Mouse (Mus musculus) heart, embryonic 13.5 days (tissue): Measurements from ENCODE around the gene Ran. TPM values are rescaled to one million over a fixed set of nuclear protein-coding genes. Genes with fewer than 3 reads are reported as not detected.

Experiments used
- ATAC-seq: fragments of 200-750 bp; cut with Nextera tagmentation; 2 replicates; pipeline ENCODE4 v1.8.0; 2017; ENCODE audit warnings: moderate TSS enrichment; ENCODE audit not compliant: insufficient number of reproducible peaks, low FRiP score, low TSS enrichment; ENCODE audit errors: extremely low read depth
- H3K27ac ChIP-seq: fragments of 300-500 bp; sonication (generic); replicated peaks from 2 replicates; pipeline ENCODE4 v1.5.1; 2015; ENCODE audit warnings: moderate library complexity, mild to moderate bottlenecking, inconsistent platforms
- H3K27me3 ChIP-seq: fragments of 300-500 bp; sonication (generic); replicated peaks from 2 replicates; pipeline ENCODE4 v1.6.1; 2015; ENCODE audit warnings: mild to moderate bottlenecking, inconsistent platforms
- H3K36me3 ChIP-seq: fragments of 300-500 bp; sonication (generic); 2 replicates; pipeline ENCODE4 v1.6.1; 2015; ENCODE audit warnings: mild to moderate bottlenecking, inconsistent platforms
- H3K4me1 ChIP-seq: fragments of 300-500 bp; sonication (generic); 2 replicates; pipeline ENCODE4 v1.6.1; 2015; ENCODE audit warnings: inconsistent platforms
- H3K4me2 ChIP-seq: fragments of 300-500 bp; sonication (generic); 2 replicates; pipeline ENCODE4 v1.6.1; 2015; ENCODE audit warnings: inconsistent platforms, mild to moderate bottlenecking, moderate library complexity
- H3K4me3 ChIP-seq: fragments of 300-500 bp; sonication (generic); 2 replicates; pipeline ENCODE4 v1.5.1; 2015; ENCODE audit warnings: moderate library complexity, mild to moderate bottlenecking, inconsistent platforms
- H3K9ac ChIP-seq: fragments of 300-500 bp; sonication (generic); 2 replicates; pipeline ENCODE4 v1.6.1; 2015; ENCODE audit warnings: inconsistent platforms, mild to moderate bottlenecking, moderate library complexity
- H3K9me3 ChIP-seq: fragments of 300-500 bp; sonication (generic); 2 replicates; pipeline ENCODE4 v1.6.1; 2016; ENCODE audit warnings: inconsistent platforms
- WGBS: fragments of 180-500 bp; shearing (Covaris S2); methylation state at CpG from one replicate; pipeline ENCODE4 v1.1.7; 2015; ENCODE audit warnings: mixed read lengths; 5-methylcytosine and 5-hydroxymethylcytosine counted together
- polyA plus RNA-seq: library from polyadenylated mRNA; unstranded; fragments of >200 nt; fragmentation: Nextera tagmentation; extraction: Ambion mirVana; gene quantifications from 2 replicates; pipeline ENCODE4 v1.2.1, GENCODE M21; 2015

Ran gene
- polyA plus RNA-seq, 1 experiment from 2014 or later, result 389 TPM

DNA sequence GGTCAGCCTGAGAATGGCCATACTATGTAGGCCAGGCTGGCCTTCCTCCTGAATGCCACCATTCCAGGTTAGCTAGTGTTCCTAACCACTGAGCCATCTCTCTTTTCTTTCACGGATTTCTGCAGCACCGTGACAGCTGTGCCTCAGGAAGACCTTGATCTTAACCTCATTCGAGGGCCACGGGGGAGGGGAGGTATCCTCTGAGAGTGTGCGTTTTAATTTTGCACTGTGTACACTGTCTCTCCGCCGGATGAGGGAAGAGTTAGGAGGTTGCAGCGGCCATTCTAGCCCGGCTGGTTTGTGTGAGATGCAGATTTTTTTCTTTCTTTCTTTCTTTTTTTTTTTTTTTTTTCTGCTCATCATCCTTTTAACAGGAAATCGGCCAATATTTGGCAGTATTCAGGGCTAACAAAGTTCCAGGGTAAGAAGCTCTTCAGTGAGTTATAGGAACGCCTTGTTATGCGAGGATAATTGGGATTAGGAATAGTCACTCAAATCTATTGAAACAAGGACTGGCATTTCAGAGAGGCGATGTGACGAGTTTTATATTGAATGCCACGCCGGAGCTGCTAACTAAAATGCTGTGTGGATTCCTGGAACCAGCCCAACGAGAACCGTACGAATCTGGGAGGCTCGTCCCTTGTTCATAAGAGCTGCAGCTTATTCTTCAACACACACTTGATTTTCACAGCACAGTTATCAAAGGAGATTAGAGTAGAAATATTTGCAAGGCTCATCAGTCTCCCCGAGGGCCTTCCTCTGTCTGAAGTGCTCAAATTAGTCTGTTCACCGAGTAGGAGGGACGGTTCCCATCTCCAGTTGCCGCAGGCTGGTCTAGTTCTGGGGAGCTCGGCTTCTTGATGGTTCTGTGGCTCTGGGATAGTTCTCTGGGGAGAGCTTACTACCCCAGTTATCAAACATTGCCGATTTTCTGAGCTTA, 26.0 kb downstream of the Ran start:
- peak overlapping the region; percentile 5; the same call in 1 of the 2 replicates for H3K4me2 ChIP-seq

DNA sequence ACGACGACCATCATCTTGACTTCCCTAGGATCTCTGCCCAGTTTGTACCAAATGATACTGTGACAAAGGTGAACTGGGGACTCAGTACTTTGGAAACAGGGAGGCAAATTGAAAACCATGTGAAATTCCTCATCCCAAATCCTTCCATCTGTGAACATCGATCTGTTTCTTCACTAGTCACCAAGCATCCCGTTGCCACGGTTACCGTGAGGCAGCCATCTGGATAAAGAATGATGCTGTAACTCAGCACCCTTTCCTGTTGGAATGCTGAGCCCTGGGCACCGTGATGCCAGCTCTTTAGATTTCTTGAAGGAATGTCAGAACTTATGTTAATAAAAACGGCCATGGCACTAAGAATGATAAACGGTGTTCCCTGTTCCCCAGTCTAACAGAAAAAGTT, 29.5 kb downstream of the Ran start:
- Histone ChIP-seq H3K27me3 (0 out of 2 replicates have a peak, but pooled peaks cover 3% of the 10 kb centered on the region), H3K36me3 (no peaks in the 10 kb centered on the region), H3K9me3 (no peaks in the 10 kb centered on the region), H3K4me3 (no peak overlapping the region), H3K4me2 (no peak overlapping the region), H3K9ac (no peak overlapping the region), H3K4me1 (peaks cover 3% of the 10 kb centered on the region), H3K27ac (no peak overlapping the region)
- ATAC-seq, result no peak
- 77% methylated on average over 9 of the region's 9 CpGs for WGBS

More for the DNA sequence above, 26.0 kb downstream of the Ran start:
- no peak overlapping the region for H3K27ac ChIP-seq
- WGBS, result 53% methylated on average over 26 of the region's 26 CpGs
- H3K27me3 ChIP-seq, result no peaks in the 10 kb centered on the region
- H3K4me3 ChIP-seq, result no peak overlapping the region
- H3K36me3 ChIP-seq, result no peaks in the 10 kb centered on the region
- 0 out of 2 replicates have a peak overlapping the region, but pooled peaks have one; percentile 1 for H3K9ac ChIP-seq
- H3K9me3 ChIP-seq, result no peaks in the 10 kb centered on the region
- H3K4me1 ChIP-seq, result peaks cover 3% of the 10 kb centered on the region
- no peak for ATAC-seq

DNA sequence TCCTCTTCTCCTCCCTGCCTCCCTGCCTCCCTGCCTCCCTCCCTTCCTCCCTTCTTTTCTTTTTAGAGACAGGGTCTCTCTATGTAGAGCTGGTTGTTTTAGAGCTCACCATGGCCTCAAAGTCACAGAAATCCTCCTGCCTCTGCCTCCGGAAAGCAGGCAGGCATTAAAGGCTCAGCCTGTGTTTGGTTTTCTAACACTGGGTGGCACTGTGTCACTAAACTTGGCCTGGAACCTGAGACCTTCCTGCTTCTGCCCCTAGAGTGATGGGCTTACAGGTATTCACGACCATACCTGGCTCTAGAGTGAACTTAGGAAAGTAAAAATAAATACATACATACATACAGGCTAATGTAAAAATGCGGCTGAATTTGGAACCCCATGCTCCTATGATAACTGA, 32.0 kb downstream of the Ran start:
- Histone ChIP-seq H3K9me3 (no peaks in the 10 kb centered on the region), H3K27me3 (peaks cover 15% of the 10 kb centered on the region; the same call in 1 of the 2 replicates), H3K9ac (no peak overlapping the region), H3K4me1 (no peaks in the 10 kb centered on the region), H3K27ac (no peak overlapping the region), H3K36me3 (no peaks in the 10 kb centered on the region), H3K4me2 (no peak overlapping the region), H3K4me3 (no peak overlapping the region)
- no peak for ATAC-seq
- WGBS, result 71% methylated on average over 3 of the region's 3 CpGs

DNA sequence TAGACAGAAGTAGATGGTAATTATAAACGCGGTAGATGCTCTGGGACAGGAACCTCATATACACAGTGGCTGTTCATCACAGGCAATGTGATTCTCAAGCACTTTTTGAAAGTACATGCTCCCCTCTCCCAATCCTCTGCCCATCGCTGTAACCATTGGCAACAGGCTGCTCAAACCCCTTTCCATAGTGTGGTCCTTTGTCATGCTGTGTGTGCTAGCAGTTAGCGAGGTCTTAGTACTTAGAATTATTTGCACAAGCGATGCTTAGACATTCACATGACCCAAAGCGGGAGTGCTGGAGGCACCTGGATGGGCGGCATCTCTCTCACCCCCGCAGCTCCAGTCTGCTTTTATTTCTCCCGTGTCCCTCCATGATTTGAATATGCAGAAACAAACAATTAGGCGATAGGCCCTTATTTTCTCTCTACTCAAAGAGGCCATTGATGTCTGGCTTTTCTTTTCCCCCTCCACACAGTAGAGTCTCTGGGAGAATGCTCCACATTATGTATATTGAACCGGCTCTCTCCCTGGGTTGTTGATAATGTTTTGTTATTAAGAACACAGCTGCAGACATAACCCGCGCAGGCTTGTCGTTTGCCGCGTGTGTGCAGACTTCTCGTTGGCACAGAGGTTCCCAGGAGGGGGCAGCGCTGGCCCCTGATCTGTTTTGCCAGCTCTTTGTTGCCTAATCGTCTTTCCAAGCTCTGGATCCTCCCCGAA, 32.9 kb downstream of the Ran start:
- H3K9ac ChIP-seq, result no peak overlapping the region
- H3K4me1 ChIP-seq, result no peaks in the 10 kb centered on the region
- ATAC-seq, result no peak
- H3K4me3 ChIP-seq, result no peak overlapping the region
- H3K27ac ChIP-seq, result no peak overlapping the region
- 38% methylated on average over 20 of the region's 20 CpGs for whole genome bisulfite sequencing
- no peaks in the 10 kb centered on the region for H3K9me3 ChIP-seq
- no peaks in the 10 kb centered on the region for H3K36me3 ChIP-seq
- peaks cover 24% of the 10 kb centered on the region for H3K27me3 ChIP-seq
- no peak overlapping the region for H3K4me2 ChIP-seq

DNA sequence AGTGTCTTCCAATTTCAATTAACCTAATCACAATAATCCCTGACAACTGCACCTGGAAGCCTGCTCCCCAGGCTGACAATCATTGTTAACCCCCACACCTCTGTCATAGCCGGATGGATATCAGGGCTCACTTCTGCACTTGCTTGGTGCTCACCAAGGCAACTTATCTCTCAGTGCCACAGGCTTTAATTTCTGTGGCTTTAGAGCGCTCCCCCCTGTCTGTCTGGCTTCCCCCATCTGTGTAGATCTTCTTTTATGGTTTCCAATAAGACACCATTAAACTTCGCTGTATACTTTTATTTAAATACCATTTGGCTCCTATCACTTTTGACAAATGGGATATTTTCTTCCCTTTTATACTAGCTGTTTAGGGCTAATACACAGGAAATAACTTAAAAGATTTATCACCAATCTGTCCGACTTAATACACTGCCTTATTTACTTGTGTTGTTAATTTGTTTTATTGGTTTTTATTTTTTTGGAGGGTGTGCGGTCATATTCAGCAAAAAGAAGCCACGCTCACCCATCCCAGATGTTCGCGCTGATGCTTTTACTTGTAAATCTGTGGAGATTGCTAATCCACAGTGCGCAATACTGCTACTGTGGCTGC, 34.9 kb downstream of the Ran start:
- no peaks in the 10 kb centered on the region for H3K36me3 ChIP-seq
- peaks cover 25% of the 10 kb centered on the region for H3K27me3 ChIP-seq
- H3K4me2 ChIP-seq, result no peak overlapping the region
- no peak overlapping the region for H3K27ac ChIP-seq
- no peaks in the 10 kb centered on the region for H3K4me1 ChIP-seq
- no peak overlapping the region for H3K9ac ChIP-seq
- no peak overlapping the region for H3K4me3 ChIP-seq
- H3K9me3 ChIP-seq, result no peaks in the 10 kb centered on the region
- ATAC-seq, result no peak
- 74% methylated on average over 9 of the region's 9 CpGs for WGBS

DNA sequence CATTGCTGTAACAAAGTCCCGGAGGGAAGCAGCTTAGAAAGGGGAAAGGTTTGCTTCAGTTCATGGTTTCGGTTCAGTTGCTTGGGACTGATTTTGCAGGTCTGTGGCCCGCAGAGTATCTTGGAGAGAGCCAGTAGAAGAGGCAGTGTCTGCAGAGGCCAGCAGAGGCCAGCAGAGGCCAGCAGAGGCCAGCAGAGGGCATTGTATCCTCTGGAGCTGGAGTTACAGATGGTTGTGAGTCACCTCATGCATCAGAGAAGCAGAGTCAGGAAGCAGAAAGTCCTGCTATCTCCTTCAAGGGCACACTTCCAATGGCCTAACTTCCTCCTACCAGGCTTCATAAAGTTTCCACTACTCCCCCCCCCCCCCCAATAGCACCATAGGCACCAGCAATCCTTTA, 39.2 kb downstream of the Ran start:
- WGBS, result 70% methylated on average over 3 of the region's 3 CpGs
- no peak for ATAC-seq
- H3K4me1 ChIP-seq, result peaks cover 5% of the 10 kb centered on the region

DNA sequence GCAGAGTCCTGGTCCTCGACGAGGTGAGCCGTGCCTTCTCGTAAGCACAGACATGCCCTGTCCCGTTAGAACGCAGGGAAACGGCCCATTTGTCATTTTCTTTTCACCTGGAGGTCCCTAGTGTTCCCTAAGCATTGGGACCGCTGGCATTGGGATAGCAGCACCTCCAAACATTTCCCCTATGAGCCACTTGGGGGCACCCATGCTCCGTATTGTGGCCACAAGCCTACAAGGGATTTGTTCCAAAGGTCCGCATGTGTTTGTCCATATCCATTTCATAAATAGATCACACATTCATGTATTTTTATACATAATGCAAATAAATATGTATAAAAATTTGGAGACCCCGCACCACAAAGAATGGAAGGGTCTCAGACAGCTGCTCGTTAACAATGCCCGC, 41.7 kb downstream of the Ran start:
- no peak overlapping the region for H3K27ac ChIP-seq
- no peaks in the 10 kb centered on the region for H3K36me3 ChIP-seq
- no peaks in the 10 kb centered on the region for H3K9me3 ChIP-seq
- no peak overlapping the region for H3K9ac ChIP-seq
- peaks cover 54% of the 10 kb centered on the region for H3K27me3 ChIP-seq
- no peak overlapping the region for H3K4me3 ChIP-seq
- H3K4me1 ChIP-seq, result peaks cover 5% of the 10 kb centered on the region
- no peak overlapping the region for H3K4me2 ChIP-seq
- 20% methylated on average over 13 of the region's 13 CpGs for WGBS
- no peak for ATAC-seq

More for the DNA sequence above, 39.2 kb downstream of the Ran start:
- Histone ChIP-seq H3K4me2 (no peak overlapping the region), H3K9ac (no peak overlapping the region), H3K9me3 (no peaks in the 10 kb centered on the region), H3K4me3 (no peak overlapping the region), H3K36me3 (no peaks in the 10 kb centered on the region), H3K27me3 (peaks cover 55% of the 10 kb centered on the region), H3K27ac (no peak overlapping the region)

DNA sequence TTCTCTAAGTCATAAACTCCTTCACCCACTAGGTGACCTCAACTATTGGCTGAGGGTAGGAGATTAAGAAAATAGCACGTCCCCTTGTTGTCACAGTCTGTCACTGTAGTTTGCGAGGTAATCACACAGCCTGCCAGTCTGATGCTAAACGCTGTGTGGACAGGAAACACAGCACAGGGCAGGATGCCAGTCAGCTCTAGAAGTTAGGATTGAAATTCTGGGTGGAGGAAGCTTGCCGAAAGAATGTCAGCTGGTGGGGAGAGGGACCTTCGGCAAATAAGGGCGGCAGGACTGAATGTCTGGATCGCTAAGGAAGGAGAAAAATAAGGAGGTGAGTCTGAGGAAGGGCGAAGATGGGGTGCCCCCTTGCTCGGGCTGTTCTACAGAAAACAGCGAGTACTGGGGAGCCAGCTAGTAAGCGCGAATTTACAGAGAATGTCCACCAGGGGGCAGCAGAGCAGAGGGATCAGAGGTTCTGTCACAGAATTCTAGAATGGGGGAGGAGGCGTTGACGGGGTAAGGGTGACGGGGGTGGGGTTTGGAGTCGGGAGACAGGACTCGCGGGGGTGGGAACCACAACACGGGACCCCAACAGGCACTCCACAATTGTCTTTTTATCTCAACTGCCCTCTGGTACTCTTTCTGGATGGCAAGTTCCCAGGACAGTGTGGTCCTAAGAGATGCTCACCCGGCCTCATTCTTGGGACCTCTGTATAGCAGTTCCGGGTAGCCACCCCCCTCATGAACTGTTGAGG, 43.3 kb downstream of the Ran start:
- ATAC-seq, result no peak
- Histone ChIP-seq H3K9ac (no peak overlapping the region), H3K9me3 (no peaks in the 10 kb centered on the region), H3K27me3 (peaks cover 41% of the 10 kb centered on the region), H3K4me2 (peak overlapping the region; percentile 59), H3K4me3 (peak overlapping the region; percentile 25; the same call in 1 of the 2 replicates), H3K4me1 (peaks cover 5% of the 10 kb centered on the region), H3K36me3 (no peaks in the 10 kb centered on the region), H3K27ac (no peak overlapping the region)
- 9% methylated on average over 21 of the region's 21 CpGs for WGBS

DNA sequence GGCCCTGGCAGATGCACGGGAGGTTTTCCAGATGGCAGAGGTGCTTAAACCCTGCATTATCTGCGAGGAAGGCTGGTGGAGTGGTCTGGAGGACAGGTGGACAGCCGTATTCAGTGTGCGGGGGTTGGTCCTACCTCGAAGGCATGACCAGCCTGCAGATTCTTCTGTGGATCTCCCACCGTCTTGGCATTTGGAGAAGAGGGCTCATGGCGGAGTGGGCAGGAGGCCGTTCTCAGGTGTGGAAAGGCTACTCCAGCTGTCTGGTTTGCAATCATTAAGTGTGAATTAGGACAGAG, 43.9 kb downstream of the Ran start:
- 37% methylated on average over 8 of the region's 8 CpGs for WGBS
- Histone ChIP-seq H3K36me3 (no peaks in the 10 kb centered on the region), H3K27me3 (peaks cover 41% of the 10 kb centered on the region), H3K9ac (no peak overlapping the region), H3K27ac (no peak overlapping the region), H3K4me3 (peak overlapping the region; percentile 25; the same call in 1 of the 2 replicates), H3K9me3 (no peaks in the 10 kb centered on the region), H3K4me1 (peaks cover 5% of the 10 kb centered on the region), H3K4me2 (peak overlapping the region; percentile 59)
- ATAC-seq, result no peak

DNA sequence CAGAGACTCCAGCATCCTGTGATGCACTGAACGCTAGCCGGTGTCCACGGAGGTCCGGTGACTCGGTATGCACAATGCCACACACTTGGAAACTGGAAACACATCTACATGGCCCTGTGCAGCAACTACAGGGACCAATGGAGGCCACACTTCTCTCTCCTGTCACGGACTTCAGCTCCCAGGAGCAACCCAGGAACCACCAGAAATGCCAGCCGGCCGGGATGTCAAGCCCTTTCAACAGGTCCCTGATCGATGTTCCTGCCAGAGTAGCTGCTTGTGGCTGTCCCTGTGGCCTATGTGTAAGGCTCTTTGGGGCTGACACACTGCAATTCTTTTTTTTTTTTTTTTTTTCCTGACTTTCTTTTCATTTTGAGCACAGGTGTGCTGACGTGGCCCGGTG, 44.3 kb downstream of the Ran start:
- H3K4me1 ChIP-seq, result peaks cover 5% of the 10 kb centered on the region
- no peak for ATAC-seq
- H3K9ac ChIP-seq, result no peak overlapping the region
- H3K36me3 ChIP-seq, result no peaks in the 10 kb centered on the region
- no peak overlapping the region for H3K27ac ChIP-seq
- H3K4me3 ChIP-seq, result no peak overlapping the region
- WGBS, result 72% methylated on average over 11 of the region's 11 CpGs
- no peak overlapping the region for H3K4me2 ChIP-seq
- no peaks in the 10 kb centered on the region for H3K9me3 ChIP-seq
- H3K27me3 ChIP-seq, result peaks cover 41% of the 10 kb centered on the region

DNA sequence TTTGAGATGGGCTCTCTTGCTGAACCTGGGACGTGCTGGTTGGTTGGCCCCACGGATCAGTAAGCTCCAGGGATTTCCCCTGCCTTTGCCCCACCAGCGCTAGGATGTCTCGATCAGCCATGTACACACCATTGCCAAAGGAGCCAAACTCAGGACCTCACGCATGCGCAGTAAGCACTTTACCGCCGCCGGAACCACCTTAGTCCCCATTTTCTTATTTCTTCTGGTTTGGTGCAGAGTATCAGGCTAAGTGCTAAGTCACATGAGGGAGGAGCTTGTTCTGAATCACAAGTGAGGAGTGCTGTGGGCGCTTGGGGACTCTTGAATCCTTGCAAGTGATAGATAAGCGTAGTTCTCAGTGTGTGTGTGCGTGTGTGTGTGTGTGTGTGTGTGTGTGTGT, 45.4 kb downstream of the Ran start:
- H3K27me3 ChIP-seq, result peaks cover 39% of the 10 kb centered on the region
- H3K36me3 ChIP-seq, result no peaks in the 10 kb centered on the region
- no peaks in the 10 kb centered on the region for H3K9me3 ChIP-seq
- peaks cover 5% of the 10 kb centered on the region for H3K4me1 ChIP-seq
- no peak for ATAC-seq
- WGBS, result 62% methylated on average over 12 of the region's 12 CpGs
- H3K4me3 ChIP-seq, result no peak overlapping the region
- H3K4me2 ChIP-seq, result no peak overlapping the region
- no peak overlapping the region for H3K27ac ChIP-seq
- no peak overlapping the region for H3K9ac ChIP-seq
